Mouse (Mus musculus): Measurements from ENCODE around the gene Mknk1. TPM values are rescaled to one million over a fixed set of nuclear protein-coding genes. Genes with fewer than 3 reads are reported as not detected.

The Mknk1 gene
- polyA plus RNA-seq, 1 experiment from 2014 or later, result 12.8 TPM

DNA sequence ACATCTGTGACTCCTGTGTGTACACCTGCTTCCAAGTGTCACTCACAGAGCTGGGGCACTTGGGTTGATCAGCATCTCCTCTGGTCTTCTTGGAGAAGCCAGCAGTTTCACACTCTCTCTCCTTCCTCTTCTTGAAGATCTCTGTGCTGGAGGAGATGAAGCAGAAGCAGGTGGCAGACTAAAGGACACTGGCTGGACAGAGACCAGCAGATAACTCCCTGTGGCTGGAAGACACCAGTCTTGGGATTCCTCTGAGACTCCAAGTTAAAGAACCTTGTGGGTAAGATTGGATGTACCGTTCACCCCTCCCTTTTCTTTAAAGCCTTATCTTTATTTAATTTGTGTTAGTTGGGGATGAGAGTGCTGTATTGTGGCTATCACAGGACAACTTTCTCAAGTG is 9.1 kb downstream of the Mknk1 start:
- no peak overlapping the region for H3K27ac ChIP-seq (ENCODE audit: low read depth, low read length)
- no peak overlapping the region for H3K4me3 ChIP-seq (ENCODE audit: low read depth, low read length)
- H3K36me3 ChIP-seq (ENCODE audit: control insufficient read depth, insufficient read depth), result peaks cover 37% of the 10 kb centered on the region
- no peak for TF ChIP-seq CTCF (IDR thresholded peaks at IDR 0.05; ENCODE audit: low read depth)
- no peak overlapping the region for H3K9ac ChIP-seq (ENCODE audit: low read depth, low read length)
- no peak overlapping the region for H3K4me2 ChIP-seq (replicated peaks; ENCODE audit: low read depth)
- no peaks in the 10 kb centered on the region for H3K9me3 ChIP-seq (ENCODE audit: control insufficient read depth)
- no peaks in the 10 kb centered on the region for H3K4me1 ChIP-seq (replicated peaks; ENCODE audit: control insufficient read depth, insufficient read depth, low read length)
- ATAC-seq, result no peak
- H3K27me3 ChIP-seq (replicated peaks; ENCODE audit: control insufficient read depth, insufficient read depth, low read length), result no peaks in the 10 kb centered on the region
- WGBS, result 75% methylated on average over 1 of the region's 1 CpGs

DNA sequence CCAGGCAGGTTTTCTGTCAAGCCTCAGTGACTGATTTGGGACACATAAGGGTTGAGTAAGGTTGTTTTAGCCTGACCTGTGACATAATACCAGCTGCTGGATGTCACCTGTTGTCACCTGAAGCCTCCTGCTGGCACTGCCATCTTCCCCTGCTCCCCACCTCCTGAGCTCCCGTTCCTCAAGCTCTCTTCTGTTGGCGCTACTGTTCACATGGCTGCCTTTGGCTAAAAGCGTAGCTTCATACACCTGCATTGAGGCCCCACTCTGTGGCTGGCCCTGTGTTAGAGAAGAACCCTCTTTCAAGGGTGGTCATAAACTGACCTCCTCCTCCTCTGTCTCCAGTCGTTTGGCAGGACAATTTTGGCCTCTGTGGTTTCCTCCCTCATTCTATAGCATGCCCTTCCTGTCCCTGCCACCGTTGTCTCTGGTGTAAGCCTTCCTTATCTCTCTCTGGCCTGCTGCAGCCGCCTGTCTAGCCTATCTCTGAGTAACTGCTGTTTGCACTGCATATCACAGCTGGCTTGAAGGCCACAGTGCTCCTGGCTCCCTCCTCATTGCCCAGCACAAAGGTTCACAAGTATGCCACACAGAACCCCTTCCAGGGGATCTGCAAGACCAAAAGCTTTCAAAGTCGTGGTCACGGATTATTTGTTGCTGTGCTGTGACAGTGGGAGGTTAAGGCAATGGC is 10.1 kb downstream of the Mknk1 start:
- WGBS, result 43% methylated on average over 8 of the region's 8 CpGs
- Histone ChIP-seq H3K4me3 (ENCODE audit: low read depth, low read length) (no peak overlapping the region), H3K27me3 (replicated peaks; ENCODE audit: control insufficient read depth, insufficient read depth, low read length) (no peaks in the 10 kb centered on the region), H3K36me3 (ENCODE audit: control insufficient read depth, insufficient read depth) (peaks cover 44% of the 10 kb centered on the region), H3K9ac (ENCODE audit: low read depth, low read length) (no peak overlapping the region), H3K4me1 (replicated peaks; ENCODE audit: control insufficient read depth, insufficient read depth, low read length) (no peaks in the 10 kb centered on the region), H3K9me3 (ENCODE audit: control insufficient read depth) (no peaks in the 10 kb centered on the region), H3K4me2 (replicated peaks; ENCODE audit: low read depth) (no peak overlapping the region), H3K27ac (ENCODE audit: low read depth, low read length) (peak overlapping the region; percentile 15; the same call in 1 of the 2 replicates)
- peak; percentile 71; the same call in 1 of the 2 replicates for ATAC-seq
- TF ChIP-seq CTCF (IDR thresholded peaks at IDR 0.05; ENCODE audit: low read depth), result no peak

DNA sequence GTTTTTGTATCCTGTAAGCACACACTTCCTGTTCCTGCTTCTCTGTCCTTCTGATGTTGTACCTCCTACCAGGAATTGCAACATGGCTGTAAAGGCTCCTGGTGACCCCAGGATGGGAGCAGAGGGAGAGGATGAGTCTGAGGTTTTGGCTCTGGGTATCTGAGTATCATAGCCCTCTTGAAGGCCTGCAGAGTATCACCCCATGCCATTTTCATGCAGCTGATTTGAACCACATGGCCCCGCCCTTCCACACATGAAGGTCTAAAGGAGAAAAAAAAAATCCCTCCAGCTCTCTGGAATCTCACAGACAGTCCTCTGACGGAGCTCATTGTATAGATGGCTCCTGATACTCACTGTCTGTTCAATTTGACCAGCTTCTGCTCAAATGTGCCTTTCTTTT is 11.1 kb downstream of the Mknk1 start:
- H3K4me1 ChIP-seq (replicated peaks; ENCODE audit: control insufficient read depth, insufficient read depth, low read length), result no peaks in the 10 kb centered on the region
- peaks cover 49% of the 10 kb centered on the region for H3K36me3 ChIP-seq (ENCODE audit: control insufficient read depth, insufficient read depth)
- no peak overlapping the region for H3K27ac ChIP-seq (ENCODE audit: low read depth, low read length)
- no peaks in the 10 kb centered on the region for H3K9me3 ChIP-seq (ENCODE audit: control insufficient read depth)
- WGBS, result 90% methylated on average over 2 of the region's 2 CpGs
- no peak for TF ChIP-seq CTCF (IDR thresholded peaks at IDR 0.05; ENCODE audit: low read depth)
- no peak overlapping the region for H3K4me2 ChIP-seq (replicated peaks; ENCODE audit: low read depth)
- H3K27me3 ChIP-seq (replicated peaks; ENCODE audit: control insufficient read depth, insufficient read depth, low read length), result no peaks in the 10 kb centered on the region
- no peak overlapping the region for H3K9ac ChIP-seq (ENCODE audit: low read depth, low read length)
- H3K4me3 ChIP-seq (ENCODE audit: low read depth, low read length), result no peak overlapping the region
- no peak for ATAC-seq

DNA sequence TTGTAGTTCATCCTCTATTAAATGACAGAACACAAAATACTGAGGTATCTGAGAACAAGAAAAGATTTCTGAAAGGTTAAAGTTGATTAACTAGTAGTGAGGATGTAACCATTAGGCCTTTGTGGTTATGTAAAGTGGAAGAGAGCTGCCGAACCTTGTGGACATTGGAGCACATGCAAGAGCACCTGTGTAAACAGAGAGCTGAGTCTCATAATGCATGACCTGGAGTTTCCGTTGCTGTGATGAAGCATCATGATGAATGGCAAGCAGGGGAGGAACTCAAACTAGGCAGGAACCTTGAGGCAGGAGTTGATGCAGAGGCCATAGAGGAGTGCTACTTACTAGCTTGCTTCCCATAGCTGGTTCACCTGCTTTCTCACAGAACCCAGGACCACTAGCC is 11.6 kb downstream of the Mknk1 start:
- WGBS, result 40% methylated on average over 2 of the region's 2 CpGs

DNA sequence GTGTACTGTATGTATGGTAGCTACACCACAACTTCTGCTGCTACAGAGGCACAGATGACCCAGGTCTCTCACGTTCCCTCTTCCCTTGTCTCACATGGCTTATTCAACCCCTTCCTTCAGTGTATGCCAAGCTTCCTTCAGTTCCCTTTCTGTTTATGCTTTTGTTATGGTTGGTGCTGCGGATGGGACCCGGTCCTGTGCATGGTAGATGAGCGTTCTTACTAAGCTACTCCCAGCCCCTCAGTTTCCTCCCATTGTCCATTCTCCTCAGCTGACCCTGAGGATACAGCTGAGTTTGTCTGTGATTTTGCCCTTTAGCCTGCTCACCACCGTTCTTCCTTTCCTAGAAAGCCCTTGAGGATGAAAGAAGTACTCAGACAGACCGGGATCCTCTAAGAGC is 12.6 kb downstream of the Mknk1 start:
- H3K4me3 ChIP-seq (ENCODE audit: low read depth, low read length), result no peak overlapping the region
- no peak for TF ChIP-seq CTCF (IDR thresholded peaks at IDR 0.05; ENCODE audit: low read depth)
- no peaks in the 10 kb centered on the region for H3K9me3 ChIP-seq (ENCODE audit: control insufficient read depth)
- H3K27me3 ChIP-seq (replicated peaks; ENCODE audit: control insufficient read depth, insufficient read depth, low read length), result no peaks in the 10 kb centered on the region
- H3K4me1 ChIP-seq (replicated peaks; ENCODE audit: control insufficient read depth, insufficient read depth, low read length), result no peaks in the 10 kb centered on the region
- no peak overlapping the region for H3K27ac ChIP-seq (ENCODE audit: low read depth, low read length)
- H3K36me3 ChIP-seq (ENCODE audit: control insufficient read depth, insufficient read depth), result peaks cover 49% of the 10 kb centered on the region
- ATAC-seq, result no peak
- H3K4me2 ChIP-seq (replicated peaks; ENCODE audit: low read depth), result no peak overlapping the region
- WGBS, result 91% methylated on average over 6 of the region's 6 CpGs
- no peak overlapping the region for H3K9ac ChIP-seq (ENCODE audit: low read depth, low read length)

More for the DNA sequence above, 11.6 kb downstream of the Mknk1 start:
- Histone ChIP-seq H3K27me3 (replicated peaks; ENCODE audit: control insufficient read depth, insufficient read depth, low read length) (no peaks in the 10 kb centered on the region), H3K4me1 (replicated peaks; ENCODE audit: control insufficient read depth, insufficient read depth, low read length) (no peaks in the 10 kb centered on the region), H3K9me3 (ENCODE audit: control insufficient read depth) (no peaks in the 10 kb centered on the region), H3K27ac (ENCODE audit: low read depth, low read length) (no peak overlapping the region), H3K4me2 (replicated peaks; ENCODE audit: low read depth) (no peak overlapping the region), H3K9ac (ENCODE audit: low read depth, low read length) (no peak overlapping the region), H3K36me3 (ENCODE audit: control insufficient read depth, insufficient read depth) (peaks cover 49% of the 10 kb centered on the region), H3K4me3 (ENCODE audit: low read depth, low read length) (no peak overlapping the region)
- TF ChIP-seq CTCF (IDR thresholded peaks at IDR 0.05; ENCODE audit: low read depth), result no peak
- no peak for ATAC-seq

DNA sequence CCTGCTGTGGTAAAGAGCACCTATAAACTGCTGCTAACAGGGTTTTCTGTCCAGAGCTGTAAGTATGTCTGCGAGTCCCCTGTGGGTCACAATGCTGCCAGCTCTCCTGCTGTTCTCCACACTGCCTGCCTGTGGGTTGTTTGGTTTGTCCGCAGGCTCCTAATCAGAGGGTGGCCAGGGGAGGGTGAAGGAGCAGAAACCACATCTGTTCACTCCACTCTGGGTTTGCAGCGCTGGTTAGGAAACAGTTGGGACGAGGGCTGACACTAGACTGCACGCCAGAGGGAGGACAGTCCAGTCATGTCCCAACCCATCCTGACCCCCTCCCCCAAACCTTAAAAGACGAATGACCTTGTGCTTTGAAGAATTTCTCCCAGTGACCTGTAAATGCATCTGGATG is 16.1 kb downstream of the Mknk1 start:
- Histone ChIP-seq H3K27me3 (replicated peaks; ENCODE audit: control insufficient read depth, insufficient read depth, low read length) (no peaks in the 10 kb centered on the region), H3K27ac (ENCODE audit: low read depth, low read length) (no peak overlapping the region), H3K4me1 (replicated peaks; ENCODE audit: control insufficient read depth, insufficient read depth, low read length) (no peaks in the 10 kb centered on the region), H3K4me3 (ENCODE audit: low read depth, low read length) (no peak overlapping the region), H3K4me2 (replicated peaks; ENCODE audit: low read depth) (no peak overlapping the region), H3K9me3 (ENCODE audit: control insufficient read depth) (no peaks in the 10 kb centered on the region), H3K36me3 (ENCODE audit: control insufficient read depth, insufficient read depth) (peaks cover 61% of the 10 kb centered on the region), H3K9ac (ENCODE audit: low read depth, low read length) (no peak overlapping the region)
- ATAC-seq, result no peak
- no peak for TF ChIP-seq CTCF (IDR thresholded peaks at IDR 0.05; ENCODE audit: low read depth)
- 72% methylated on average over 6 of the region's 6 CpGs for WGBS

All from intestine, postnatal 0 days (tissue).